Mouse (Mus musculus) frontal cortex, postnatal 14 days (tissue): ENCODE data around the gene Fabp3.

Experiments
- DNase-seq, 2 experiments: peaks; one replicate each; pipeline ENCODE4 v3.0.0; 2022; ENCODE audit warnings: low spot score in 2 of 2

Gene Fabp3

GRCm38 (mm10) chr4:130325446-130325845 is 17.1 kb downstream of the Fabp3 start:
- DNase-seq, result no peak

- no peak for DNase-seq
These were observed 19.0 kb downstream of the Fabp3 start for GRCm38 (mm10) chr4:130327366-130327765.

DNA sequence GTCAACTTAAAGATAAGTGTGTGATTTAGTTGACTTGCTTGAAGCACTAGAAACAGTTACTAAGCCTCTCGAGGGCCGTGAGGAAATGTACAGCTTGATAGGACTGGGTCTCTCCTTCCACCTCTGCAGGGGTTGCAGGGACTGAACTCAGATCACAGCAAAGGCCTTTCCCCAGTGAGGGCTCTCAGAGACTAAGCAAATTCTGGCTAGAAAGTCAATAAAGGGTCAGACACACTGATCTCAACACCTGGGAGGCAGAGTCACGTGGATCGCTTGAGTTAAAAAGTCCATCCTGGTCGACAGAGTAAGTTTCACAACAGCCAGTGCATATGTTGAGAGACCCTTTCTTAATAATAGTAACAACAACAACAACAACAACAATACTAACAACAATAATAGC is 27.5 kb downstream of the Fabp3 start:
- DNase-seq, result no peak

DNA sequence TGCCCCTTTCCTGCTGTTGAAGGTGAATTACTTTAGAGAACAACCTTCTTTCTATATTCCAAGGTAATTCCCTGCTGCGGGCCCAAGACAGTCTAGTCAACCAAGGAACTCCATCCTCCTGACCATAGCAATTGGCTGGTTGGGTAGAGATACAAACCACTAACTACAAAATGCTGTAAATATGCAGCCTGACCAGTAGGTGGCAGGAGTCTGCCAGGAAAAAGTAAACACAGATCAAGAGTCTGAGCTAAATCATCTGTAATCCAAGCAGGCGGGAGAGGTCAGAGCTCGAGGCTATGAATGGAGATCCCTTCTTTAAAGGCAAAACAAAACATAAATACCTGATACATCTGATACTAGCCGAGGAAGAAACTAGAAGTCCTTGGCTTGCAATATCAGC is 33.3 kb downstream of the Fabp3 start:
- DNase-seq, result peak in 1 of 2 experiments; percentile 29

DNA sequence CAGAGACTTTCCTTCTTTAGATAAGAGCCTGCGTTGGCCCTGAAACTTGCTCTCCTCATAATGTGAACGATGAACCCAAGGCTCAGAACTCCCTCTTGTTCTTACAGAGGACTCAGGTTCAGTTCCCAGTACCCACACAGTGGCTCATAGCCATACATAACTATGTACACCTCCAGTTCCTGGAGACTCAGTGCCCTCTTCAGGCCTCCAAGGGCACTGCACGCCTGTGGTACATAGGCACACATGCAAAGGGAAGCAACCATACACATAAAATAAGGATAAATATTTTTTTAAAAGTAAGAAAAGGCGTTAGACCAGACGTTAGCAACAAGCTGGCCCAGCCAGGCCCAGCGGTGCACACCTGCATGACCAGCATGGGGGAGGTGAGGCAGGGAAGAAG is 41.3 kb downstream of the Fabp3 start:
- no peak for DNase-seq

DNA sequence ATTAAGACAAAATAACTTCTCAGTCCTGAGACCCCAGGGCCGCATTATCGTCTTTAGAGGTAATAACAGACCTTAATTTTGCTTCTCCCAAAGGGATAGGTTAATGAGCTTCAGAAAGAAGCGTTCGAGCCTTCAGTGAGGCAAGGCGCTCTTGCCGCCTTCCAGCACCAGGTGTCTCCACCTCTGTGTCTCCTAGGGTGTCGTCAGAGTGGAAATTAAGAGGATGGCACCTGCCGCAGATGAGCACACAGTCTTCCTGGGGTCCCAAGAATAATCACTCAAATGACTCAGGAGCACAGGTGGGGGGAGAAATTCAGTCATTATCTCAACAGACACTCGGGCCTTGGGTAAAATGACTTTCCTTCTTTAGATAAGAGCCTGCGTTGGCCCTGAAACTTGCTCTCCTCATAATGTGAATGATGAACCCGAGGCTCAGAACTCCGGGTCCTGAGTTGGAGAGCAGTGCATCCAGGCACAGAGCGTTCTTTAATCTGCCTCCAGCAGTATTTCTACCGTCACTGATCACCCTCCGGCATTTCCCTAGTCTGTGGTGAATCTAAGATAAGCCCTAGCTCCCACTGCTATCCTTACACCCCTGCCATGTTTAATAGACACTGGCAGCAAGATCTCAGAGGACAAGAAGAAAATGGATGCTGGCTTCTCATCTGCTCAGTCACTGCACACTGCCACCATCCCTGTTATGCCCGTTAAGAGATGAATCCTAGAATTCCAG is 42.5 kb downstream of the Fabp3 start:
- DNase-seq, result no peak

DNA sequence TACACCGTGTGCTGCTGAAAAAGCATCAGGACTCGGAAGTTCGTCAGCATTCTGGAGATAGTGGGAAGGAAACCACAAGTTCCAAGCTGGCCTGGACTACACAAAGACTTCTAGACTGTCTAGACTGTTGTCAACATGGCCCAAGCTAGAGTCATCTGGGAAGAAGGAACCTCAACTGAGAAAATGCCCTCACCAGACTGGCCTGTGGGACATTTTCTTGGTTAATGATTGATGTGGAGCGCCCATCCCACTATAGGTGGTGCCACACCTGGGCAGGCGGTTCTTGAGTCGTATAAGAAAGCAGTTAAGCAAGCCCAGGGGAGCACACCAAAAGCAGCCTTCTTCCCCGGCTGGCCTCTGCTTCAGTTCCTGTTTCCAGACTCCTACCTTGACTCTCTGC is 44.2 kb downstream of the Fabp3 start:
- no peak for DNase-seq

DNA sequence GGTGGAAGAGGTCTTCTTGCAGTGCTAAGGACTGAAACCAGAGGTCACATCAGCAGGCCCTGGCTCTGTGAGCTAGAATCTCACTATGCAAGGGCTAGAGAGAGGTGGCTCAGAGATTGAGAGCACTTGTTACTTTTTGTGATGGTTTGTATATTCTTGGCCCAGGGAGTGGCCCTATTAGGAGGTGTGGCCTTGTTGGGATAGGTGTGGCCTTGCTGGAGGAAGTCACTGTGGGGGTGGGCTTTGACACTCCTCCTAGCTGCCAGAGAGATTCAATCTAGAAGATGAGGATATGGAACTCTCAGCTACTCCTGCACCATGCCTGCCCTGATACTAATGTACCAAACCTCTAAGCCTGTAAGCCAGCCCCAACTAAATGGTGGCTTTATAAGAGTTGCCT is 49.6 kb downstream of the Fabp3 start:
- DNase-seq, result no peak

DNA sequence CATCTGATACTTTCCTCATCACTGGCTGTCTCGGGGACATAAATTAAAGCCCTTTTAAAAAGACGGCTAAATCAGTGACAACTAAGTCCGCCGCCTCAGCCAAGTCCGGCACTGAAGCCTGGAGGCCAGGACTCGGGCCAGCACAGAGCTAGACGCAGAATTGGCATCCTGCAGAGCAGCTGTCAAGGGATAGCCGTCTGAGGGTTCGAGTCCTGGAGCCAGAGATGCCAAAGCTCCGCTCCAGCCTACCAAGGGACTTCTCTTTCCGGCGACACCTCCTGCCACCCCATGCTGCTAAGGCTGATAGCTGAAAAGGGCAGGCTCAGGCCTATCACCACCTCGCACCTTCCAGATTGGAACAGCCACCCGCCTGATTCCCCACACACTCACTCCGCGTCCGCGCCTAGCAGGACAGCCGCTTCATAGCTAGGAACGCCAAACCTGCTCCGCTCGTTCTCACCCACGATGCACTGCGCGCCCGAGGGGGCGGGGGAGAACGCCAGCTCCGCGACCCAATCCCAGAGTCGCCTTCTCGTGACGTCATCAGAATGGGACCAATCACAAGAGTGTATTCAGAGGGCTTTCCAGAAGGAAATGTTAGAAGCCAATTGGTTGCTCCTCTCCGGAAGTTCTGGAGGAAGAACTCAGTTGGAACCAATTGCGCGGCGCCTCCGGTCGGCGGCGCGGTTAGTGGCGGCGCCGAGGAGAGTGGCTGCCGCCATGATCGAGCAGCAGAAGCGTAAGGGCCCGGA is 51.3 kb downstream of the Fabp3 start, which contains the start of the genes Zcchc17 and Snrnp40:
TSS of gene Zcchc17 (minus strand) at position 458 of the 752 bp plus-strand sequence.
TSS of gene Snrnp40 (plus strand) at position 647 of the 752 bp plus-strand sequence.
- peak; percentile 98 to 99 for DNase-seq

DNA sequence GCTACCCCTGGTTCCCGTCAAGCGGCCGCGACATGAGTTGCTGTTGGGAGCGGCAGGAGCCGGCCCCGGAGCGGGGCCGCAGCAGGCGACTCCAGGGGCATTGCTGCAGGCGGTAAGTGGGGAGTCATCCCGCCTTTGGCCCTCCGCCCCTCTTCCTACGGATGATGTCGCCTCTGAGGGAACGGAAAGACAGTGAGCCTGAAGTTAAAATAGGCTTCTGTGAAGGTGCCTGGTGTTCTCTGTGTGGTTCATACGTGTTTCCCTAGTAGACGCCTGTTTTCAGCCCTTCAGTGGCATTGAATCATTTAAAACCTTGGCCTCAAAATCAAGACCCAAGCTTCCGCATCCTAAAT is 51.8 kb downstream of the Fabp3 start:
- no peak for DNase-seq
